Mouse (Mus musculus) layer of hippocampus, postnatal 25 days (tissue): ENCODE results near the gene Slc8a1. TPM values are rescaled to one million over a fixed set of nuclear protein-coding genes. Genes with fewer than 3 reads are reported as not detected.

Experiments
- DNase-seq, 2 experiments: peaks; one replicate each; pipeline ENCODE4 v3.0.0; 2022; ENCODE audit warnings: mixed read lengths in 2 of 2, low spot score in 1 of 2; ENCODE audit errors: extremely low spot score in 1 of 2
- total RNA-seq, 2 experiments: library from RNA; stranded (reverse); gene quantifications; 2 replicates each; pipeline ENCODE4 v1.2.3; 2021

Gene Slc8a1
- total RNA-seq, 2 experiments from 2014 or later: 261 to 289 TPM

GRCm38 (mm10) chr17:81669816-81670691 is 68.1 kb downstream of the Slc8a1 start:
- peak; percentile 62 to 67 for DNase-seq

- peak; percentile 30 to 51 for DNase-seq
These were observed 68.9 kb downstream of the Slc8a1 start for GRCm38 (mm10) chr17:81669062-81669815.

GRCm38 (mm10) chr17:81668466-81668865 is 69.7 kb downstream of the Slc8a1 start:
- DNase-seq: no peak

- DNase-seq: no peak
These were observed 70.2 kb downstream of the Slc8a1 start for GRCm38 (mm10) chr17:81667935-81668334.

- DNase-seq: no peak
These were observed 71.6 kb downstream of the Slc8a1 start for GRCm38 (mm10) chr17:81666551-81666950.

- DNase-seq: no peak
These were observed 73.3 kb downstream of the Slc8a1 start for GRCm38 (mm10) chr17:81664916-81665315.

GRCm38 (mm10) chr17:81657828-81658227 is 80.3 kb downstream of the Slc8a1 start:
- DNase-seq: no peak

GRCm38 (mm10) chr17:81654548-81654947 is 83.6 kb downstream of the Slc8a1 start:
- DNase-seq: no peak

GRCm38 (mm10) chr17:81652958-81653357 is 85.2 kb downstream of the Slc8a1 start:
- no peak for DNase-seq

- no peak for DNase-seq
These were observed 101.4 kb downstream of the Slc8a1 start for GRCm38 (mm10) chr17:81636822-81637221.

GRCm38 (mm10) chr17:81630471-81630870 is 107.7 kb downstream of the Slc8a1 start:
- DNase-seq: no peak

GRCm38 (mm10) chr17:81621188-81621644 is 117.0 kb downstream of the Slc8a1 start:
- DNase-seq: no peak

- no peak for DNase-seq
These were observed 119.7 kb downstream of the Slc8a1 start for GRCm38 (mm10) chr17:81618461-81618860.

GRCm38 (mm10) chr17:81616326-81616725 is 121.9 kb downstream of the Slc8a1 start:
- DNase-seq: no peak

GRCm38 (mm10) chr17:81615391-81615790 is 122.8 kb downstream of the Slc8a1 start:
- no peak for DNase-seq

GRCm38 (mm10) chr17:81607515-81607914 is 130.7 kb downstream of the Slc8a1 start:
- DNase-seq: no peak

GRCm38 (mm10) chr17:81606084-81606483 is 132.1 kb downstream of the Slc8a1 start:
- DNase-seq: no peak

GRCm38 (mm10) chr17:81605219-81605660 is 132.9 kb downstream of the Slc8a1 start:
- no peak for DNase-seq

GRCm38 (mm10) chr17:81599072-81599471 is 139.1 kb downstream of the Slc8a1 start:
- DNase-seq: no peak

GRCm38 (mm10) chr17:81589791-81590190 is 148.4 kb downstream of the Slc8a1 start:
- no peak for DNase-seq

- DNase-seq: no peak
These were observed 151.4 kb downstream of the Slc8a1 start for GRCm38 (mm10) chr17:81586759-81587158.
